Mouse (Mus musculus): ENCODE data around the gene Ttc34.

Ttc34 gene

DNA sequence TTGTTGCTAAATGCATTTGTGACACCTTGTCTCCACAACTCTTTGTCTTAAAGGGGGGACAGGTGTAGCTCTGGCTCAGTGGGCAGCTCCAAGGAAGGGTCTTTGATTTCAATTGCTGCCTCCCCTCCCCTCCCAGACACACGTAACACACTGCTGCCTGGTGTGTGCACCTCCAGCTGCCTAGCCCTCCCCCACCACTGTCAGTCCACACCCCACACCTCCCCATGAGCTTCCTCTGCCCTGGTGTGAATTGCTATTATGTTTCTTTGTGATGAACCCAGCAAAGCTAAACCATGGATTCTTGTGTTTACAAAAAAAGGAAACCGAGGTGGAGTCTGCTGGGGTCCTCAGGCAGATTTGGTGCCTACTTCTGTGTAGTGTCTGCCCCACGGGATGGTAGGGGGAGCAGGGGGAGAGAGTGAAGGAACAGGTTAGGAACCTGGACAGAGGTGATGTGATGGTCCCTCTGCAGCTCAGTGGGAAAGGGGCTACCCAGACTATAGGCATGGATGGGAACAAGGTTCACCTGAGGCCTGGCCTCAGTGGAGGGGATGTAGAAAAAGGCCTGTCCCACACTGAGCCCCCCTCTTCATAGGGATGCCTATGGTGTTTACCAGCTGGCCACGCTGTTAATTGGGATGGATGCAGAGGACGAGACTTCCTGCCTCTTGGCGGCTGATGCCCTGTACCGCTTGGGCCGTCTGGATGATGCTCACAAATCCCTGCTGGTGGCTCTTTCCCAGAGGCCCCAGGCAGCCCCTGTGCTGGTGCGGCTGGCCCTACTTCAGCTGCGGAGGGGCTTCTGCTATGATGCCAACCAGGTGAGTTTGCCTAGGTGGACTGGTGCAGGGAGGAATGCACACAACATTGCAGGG, 20.3 kb downstream of the Ttc34 start:
- DNase-seq (ENCODE audit: low read depth, low spot score) = no peak

DNA sequence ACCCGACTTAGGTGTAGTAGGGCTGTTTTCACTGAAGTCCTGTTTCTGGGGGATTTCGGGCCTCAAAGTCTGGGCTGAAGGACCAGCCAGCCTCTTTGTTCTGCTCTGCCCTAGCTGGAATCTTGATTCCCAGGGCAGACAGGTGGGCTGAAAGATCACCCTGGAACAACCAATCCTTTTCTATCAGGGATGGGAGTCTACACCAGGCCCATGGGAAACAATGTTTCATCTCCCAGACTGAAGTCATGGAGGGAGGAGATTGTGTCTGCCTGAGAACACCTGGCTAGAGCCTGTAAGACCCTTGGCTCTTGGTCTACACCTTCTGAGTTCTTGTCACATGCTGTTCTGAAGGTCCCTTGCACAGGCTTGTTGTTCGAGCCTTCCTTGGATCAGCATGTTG, 21.3 kb downstream of the Ttc34 start:
- no peak for DNase-seq (ENCODE audit: low read depth, low spot score)

DNA sequence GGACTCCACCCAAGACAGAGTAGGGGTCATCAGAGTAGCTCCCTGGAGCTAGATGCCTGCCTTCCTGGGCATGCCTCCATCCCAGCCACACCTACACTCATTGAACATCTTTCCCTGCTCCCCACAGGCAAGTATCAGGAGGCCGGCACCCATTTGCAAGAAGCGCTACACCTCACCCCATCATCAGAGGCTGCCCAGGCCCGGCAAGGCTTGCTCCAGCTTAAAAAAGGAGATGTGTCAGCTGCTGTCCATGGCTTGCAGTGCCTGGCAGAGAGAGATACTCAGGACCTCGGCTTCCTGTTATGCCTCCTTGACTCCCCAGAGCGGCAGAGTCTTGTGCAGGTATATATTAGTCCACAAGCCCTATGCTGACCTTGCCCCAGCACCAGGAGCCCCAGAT, 24.7 kb downstream of the Ttc34 start:
- no peak for DNase-seq (ENCODE audit: low read depth, low spot score)

DNA sequence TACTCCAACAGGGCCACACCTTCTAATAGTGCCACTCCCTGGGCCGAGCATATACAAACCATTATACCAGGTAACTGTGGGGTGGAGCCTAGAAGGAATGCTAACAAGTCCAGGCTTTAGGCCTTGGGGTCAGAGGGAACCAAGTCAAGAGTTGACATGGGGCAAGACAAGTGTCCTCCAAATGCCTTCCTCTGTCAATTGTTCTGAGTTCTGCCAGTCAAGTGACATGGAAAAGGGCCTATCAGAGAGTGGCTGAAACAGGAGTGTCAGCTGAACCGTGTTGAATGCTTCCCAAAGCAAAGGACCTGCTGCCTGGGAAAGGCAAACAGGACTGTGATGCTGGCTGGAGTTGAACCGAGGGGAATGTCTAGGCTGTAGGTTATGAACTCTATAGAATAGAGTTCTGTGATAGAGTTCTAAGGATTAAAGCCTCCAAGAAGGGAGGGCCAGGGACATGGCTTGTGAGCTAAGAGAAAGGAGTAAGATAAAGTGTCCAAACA, 26.2 kb downstream of the Ttc34 start:
- no peak for DNase-seq (ENCODE audit: low read depth, low spot score)

DNA sequence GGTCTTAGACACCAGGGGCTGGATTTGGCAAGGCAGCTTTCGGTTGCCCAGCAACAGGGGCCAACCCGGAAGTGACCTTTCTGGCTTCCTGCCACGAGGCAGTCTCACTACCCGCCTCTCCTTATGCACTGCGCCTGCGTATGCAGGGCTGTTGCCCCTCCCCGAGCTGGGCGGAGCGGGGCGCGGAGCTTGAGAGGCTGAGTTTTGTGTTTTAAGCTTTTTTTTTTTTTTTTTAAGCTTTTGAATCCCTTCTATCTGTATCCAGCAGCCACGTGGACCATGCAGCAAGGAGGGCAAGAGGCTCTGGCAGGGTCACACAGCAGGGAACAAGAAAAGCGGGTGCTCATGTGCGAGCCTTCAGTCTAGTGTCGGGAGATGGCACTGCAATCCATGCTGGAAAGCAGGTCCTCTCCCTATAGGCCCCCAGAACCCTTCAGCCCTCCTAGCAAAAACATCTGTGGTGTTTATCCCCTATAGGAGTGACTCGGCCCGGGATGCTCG, 27.1 kb downstream of the Ttc34 start:
- DNase-seq (ENCODE audit: low read depth, low spot score) = peak; percentile 95

DNA sequence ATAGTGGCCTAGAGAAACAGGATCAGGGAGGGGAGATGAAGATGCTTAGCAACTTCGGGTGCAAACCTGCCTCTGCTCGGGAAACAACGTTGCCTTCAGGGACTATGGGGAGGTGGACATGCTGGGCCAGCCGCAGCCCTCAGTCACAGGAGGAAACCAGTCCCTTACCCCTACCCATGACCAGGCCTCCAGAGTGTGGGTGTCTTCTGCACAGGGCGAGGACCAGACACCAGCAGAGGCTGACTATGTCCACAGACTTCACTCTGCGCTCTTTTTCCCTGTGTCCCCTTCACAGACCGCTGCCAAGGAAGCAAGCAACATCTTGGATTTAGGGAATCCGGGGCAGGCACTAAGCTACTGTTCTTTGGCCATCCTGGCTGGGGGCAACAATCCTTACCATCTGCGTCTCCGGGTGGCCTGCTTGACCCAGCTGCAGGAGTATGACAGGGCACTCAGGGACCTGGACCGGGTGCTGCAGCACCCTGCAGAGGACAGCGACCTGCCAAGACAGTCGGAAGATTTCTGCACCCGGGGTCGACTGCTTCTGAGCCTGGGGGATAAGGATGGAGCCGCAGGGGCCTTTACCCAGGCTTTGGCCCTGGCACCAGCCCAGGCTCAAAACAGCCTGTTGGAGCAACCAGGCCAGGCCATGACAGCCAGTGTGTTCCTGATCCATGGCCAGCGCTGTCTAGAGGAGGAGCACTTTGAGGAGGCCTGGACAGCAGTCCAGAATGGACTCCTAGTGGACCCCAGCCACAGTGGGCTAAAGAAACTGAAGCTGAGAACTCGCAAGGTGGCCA, 27.9 kb downstream of the Ttc34 start:
- no peak for DNase-seq (ENCODE audit: low read depth, low spot score)

DNA sequence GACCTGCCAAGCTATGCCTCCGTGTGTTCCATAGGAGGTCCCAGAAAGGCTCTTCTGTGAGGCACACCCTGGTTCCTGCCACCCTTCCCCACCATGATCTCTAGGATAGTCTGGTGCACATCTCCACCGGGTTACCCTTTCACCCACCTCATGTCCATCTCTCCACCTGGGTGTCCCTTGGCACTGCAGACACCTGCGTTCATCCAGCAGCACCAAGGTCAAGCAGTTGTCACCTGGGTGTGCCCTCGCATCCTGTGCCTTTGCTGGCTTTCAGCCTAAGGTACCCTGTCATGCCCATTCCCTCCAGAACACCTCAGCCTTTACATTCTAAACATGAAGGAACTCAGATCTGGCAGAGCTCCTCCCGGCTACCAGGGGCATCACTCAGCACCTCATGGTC, 29.1 kb downstream of the Ttc34 start:
- no peak for DNase-seq (ENCODE audit: low read depth, low spot score)

DNA sequence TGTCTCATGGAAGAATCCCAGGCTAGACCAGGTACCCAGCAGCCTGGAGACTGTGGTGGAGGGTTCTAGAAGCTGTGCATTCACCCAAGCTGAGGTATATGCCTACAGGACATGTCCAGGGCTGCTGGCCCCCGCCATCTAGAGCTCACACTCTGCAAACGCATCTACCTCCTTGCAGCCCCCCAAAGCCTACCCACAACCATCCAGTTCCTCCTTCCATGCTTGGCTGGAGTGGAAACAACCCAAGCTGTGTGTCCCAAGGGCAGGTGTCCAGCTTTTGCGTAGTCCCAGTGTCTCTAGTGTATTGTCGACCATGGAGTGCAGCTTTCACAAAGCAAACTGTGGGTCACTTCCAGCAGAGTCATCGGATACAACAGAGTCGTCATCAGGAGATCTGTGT, 30.0 kb downstream of the Ttc34 start:
- DNase-seq (ENCODE audit: low read depth, low spot score) = no peak

DNA sequence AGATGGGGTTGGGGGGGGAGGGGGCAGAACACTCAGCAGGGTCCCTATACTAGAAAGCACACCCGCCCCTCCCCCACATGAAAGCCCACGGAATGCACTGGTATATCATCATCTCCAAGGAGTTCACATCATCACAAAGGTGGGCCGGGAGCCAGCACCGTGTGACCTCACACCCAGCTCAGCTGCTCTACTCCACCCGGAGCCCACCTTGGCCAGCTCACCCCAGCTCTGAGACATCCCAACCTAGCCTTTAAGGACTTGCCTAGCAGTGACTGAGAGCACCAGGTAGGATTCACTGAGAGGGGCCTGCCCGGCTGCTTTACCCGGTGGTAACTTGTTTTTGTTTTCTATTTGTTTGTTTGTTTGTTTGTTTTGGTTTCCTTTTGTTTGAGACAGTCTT, 32.2 kb downstream of the Ttc34 start, which contains the start of gene Mmel1:
TSS of gene Mmel1 (plus strand) at position 146 of the 400 bp plus-strand sequence.
- no peak for DNase-seq (ENCODE audit: low read depth, low spot score)

DNA sequence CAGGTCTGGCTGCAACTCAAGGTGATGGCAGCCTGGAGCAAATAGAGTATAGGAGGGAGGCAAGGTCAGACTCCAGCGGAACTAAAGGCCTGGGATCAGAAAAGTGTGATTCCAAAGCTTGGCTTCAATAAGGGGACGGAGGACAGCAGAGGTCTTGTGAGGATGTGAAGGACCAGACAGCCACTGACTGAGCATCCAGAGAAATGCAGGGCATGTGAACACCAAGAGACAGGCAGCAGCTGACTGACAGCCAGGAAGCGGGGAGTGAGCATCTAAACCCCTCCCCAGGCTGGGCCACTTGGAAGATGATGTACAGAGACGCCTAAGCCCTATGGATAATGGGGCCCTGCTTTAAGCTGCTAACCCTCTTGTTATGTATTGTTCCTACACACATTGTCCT, 33.5 kb downstream of the Ttc34 start:
- DNase-seq (ENCODE audit: low read depth, low spot score) = no peak

DNA sequence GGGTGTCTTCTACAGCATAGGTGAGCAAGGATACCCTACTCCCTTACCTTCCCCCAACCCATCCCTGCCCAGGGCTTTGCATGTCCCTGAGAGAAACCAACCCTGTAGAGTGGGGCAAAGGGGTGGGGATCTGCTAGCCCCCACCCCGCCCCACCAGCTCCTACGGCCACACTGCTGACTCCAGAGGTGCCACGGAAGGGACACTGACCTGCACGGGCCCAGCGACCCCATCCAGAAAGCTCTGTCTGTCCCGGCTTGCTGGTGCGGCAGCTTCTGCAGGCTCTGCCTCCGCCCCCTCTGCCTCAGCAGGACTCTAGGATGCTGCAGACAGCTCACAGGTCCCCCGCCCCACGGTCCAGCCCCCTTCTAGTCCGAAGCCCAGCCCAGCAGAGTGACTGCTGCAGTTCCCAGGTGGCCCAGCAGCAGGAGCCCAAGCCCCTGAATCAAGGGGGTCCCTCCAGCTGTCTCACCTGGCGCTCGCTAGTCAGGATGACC, 34.5 kb downstream of the Ttc34 start:
- peak; percentile 90 for DNase-seq (ENCODE audit: low read depth, low spot score)

DNA sequence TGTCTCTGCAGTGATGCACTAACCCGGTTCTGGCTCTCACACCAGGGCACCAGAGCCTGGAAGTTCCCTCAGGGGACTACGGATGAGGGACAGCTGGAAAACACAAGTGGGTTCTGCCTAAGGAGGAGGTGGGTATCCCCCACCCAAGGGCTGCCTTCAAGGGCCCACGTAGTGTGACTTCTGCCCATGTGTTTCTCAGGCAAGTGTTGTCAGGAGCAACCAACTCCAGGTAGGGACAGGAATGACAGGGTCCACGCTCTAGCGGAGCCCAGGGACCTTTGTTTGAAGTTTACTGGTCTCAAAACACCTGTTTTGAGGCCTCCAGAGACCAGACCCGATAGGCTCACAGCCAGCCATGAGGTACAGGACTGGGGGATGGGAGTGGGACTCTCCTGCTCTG, 35.9 kb downstream of the Ttc34 start:
- DNase-seq (ENCODE audit: low read depth, low spot score) = no peak

DNA sequence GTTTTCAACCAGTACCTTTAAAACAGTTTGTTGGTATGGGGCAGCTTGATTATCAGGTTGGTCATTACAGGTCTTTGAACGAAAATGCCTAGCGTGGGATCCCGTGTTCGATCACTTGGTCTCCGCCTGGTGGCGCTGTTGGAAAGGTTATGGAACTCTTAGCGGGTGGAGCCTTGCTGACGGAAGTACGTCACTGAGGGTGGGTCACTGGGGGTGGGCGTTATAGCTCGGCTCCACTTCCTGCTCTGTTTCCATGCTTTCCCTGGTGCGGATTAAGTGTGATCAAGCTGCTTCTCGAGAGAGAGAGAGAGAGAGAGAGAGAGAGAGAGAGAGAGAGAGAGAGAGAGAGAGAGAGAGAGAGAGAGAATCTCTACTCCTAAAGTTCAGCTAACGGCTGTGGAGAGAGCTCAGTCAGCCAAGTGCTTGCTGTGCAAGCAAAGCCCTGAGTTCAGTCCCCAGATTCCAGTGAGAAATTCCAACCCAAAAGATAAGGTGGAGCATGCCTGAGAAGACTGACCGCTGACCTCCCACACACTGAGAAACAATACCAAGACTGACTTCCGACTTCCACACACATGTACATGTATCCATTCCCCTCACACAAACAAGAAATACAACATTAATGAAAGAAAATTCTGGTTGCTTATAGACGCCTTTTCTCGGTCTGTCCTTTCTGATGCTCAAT, 40.7 kb downstream of the Ttc34 start:
- peak; percentile 90 for DNase-seq (ENCODE audit: low read depth, low spot score)

DNA sequence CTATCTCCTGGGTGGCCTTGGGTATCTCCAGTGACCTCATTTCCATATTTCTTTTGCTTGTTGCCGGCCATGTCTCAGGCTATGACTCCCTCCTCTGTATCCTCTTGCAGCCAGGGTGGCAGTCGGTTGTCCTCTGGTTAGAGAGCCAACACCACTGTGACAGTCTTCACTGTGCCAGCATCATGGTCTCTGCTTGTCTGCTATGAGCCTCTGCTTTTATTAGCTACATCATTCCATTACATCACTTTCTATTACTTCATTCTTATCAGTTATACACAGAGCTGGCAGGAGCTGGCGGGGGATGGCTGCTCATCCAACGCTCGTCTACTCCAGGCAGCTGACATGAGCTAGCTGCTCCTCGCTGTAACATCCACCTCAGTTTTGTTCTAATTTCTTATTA, 43.5 kb downstream of the Ttc34 start:
- DNase-seq (ENCODE audit: low read depth, low spot score) = no peak

DNA sequence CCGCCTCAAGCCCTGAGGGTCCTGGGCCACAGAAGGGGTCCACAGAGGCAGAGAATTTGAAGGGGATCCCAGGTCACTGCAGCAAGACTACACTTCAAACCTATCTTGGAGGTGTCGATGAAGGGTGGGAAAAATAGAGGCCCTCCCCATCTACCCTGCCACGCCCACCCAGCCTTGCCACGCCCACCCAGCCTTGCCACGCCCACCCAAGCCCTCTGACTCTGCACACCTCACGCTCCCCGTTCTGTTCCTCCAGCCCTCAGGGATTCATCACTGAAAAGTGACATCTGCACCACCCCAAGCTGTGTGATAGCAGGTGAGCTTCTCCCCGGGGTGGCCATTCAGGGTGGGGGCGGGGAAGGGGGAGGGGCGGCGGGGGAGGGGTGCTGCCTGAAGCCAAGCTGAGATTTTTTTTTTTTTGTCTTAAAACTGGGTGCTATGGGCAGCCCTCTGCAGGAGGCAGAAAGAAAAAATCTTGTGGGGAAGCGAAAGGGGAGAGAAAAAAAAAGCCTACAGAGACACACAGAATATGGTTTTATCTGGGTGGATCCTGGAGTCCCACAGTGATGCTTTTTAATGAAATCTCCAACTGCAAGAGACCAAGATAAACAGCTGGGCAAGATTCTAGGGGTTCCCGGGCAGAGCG, 44.9 kb downstream of the Ttc34 start:
- peak; percentile 60 for DNase-seq (ENCODE audit: low read depth, low spot score)

DNA sequence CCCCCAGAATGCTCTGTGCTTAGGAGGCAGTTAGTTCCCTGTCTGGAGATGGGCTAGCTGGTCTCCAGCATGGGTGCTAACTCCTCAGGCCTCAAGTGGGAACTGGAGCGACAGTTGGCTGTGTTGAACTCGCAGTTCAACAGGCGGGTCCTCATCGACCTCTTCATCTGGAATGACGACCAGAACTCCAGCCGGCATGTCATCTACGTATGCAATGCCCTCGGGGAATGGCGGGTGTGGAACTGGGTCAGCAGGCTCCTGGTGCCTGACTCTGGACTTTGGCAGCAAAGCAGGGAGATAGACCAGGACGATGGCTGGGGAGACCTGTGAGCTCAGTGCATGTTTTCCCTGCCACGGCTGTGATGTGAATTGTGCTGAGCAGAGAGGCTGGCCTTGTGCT, 48.2 kb downstream of the Ttc34 start:
- DNase-seq (ENCODE audit: low read depth, low spot score) = no peak

DNA sequence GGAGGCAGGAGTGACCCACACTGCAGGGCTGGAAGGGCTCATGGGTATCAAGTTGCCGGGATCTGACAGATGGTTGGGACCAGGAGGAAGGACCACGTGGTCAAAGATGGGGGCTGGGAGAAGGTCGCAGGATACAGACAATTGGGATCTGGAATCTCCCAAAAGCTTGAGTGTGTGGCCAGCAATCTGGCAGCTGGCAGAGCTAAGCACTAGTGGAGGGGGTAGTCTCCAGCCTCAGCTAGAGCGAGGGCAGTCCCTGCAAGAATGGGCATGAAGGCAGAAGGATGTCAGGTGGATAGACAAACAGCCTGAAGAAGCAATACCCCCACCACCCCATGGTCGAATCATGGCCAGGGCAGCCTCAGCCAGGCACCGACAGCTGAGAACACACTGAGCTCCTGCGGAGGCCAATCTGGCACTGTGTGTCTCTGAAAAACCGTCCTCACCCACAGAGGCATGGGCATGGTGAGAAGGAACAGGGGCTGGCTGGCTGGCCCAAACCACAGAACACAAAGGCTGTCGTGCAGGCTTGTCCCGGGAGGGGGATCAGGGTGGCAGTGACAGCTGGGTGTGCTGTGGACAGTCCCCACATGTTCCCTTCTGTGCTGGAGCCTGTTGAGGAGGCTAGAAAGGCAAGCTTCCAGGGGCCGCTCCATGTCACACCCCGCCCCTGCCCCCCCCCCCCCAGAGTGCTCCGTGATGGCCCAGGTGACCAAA, 49.8 kb downstream of the Ttc34 start:
- no peak for DNase-seq (ENCODE audit: low read depth, low spot score)

DNA sequence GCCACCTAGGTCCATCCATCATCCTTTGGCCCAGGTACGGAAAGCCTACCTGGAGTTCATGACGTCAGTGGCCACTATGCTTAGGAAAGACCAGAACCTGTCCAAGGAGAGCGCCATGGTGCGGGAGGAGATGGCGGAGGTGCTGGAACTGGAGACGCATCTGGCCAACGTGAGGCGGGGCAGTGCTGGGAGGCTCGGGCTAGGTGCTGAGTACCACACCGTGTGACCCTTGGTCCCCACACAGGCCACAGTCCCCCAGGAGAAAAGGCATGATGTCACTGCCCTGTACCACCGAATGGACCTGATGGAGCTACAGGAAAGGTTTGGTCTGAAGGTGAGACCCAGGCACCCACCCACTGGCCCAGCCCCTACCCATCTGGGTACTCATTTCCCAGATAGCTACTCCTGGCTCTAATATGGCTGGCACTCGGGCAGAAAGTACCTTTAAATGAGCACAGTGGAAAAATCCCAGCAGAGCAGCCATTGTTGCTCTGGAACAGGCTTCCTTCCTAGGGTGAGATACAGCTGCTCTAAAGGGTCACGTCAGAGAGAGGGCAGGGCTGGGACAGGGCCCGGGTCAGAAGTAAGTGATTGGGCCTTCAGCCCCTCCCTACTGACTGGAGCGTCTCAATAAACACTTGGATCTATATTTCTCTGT, 50.5 kb downstream of the Ttc34 start:
- DNase-seq (ENCODE audit: low read depth, low spot score) = no peak

DNA sequence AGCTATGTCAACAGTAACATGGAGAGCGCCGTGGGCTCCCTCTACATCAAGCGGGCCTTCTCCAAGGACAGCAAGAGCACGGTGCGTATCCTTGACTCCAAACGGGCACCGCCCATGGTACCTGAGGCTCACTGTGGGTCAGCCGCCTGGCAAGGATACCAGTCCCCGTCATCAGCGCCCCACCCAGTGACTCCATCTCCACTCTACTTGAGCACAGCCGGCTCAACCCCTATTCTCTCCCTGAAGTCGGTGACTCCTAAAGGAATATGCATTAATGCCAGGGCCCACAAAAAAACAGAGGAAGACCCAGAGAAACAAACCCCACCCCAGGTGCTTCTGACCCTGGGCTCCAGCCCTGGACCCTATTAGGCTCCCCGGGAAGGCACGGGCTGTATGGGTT, 53.6 kb downstream of the Ttc34 start:
- no peak for DNase-seq (ENCODE audit: low read depth, low spot score)

DNA sequence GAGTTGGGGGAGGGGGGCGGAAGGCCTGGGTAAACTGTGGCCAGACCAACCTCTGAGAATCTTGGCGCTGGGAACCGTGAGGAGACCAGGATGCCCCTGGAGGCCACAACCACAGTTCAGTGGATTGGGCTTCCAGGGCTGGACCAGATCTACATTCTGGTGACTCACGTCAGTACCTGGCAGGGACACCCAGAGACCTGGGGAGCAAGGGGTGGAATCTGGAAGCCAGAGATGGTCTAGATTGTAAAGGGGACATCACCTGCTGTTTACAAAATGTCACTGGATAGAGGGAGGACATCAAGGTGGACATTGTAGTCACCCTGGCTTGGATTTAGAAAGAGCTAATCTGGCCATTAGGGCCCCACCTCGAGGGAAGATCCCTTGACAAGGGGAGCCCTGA, 58.3 kb downstream of the Ttc34 start:
- DNase-seq (ENCODE audit: low read depth, low spot score) = no peak

Measured in ES-CJ7 (cell line).